Mouse (Mus musculus) E14TG2a.4 (cell line): Measurements from ENCODE around the gene Ddx49.

Experiments used
- H3K27me3 ChIP-seq: 2 replicates; pipeline ENCODE4 v1.6.1; 2014; ENCODE audit warnings: low read length, control low read depth; ENCODE audit not compliant: insufficient read depth
- H3K36me3 ChIP-seq: 2 replicates; pipeline ENCODE4 v1.6.1; 2014; ENCODE audit warnings: low read length, control low read depth; ENCODE audit not compliant: insufficient read depth
- H3K4me1 ChIP-seq: replicated peaks from 2 replicates; pipeline ENCODE4 v1.6.1; 2014; ENCODE audit warnings: low read depth, low read length, control low read depth
- H3K4me3 ChIP-seq: replicated peaks from 2 replicates; pipeline ENCODE4 v1.5.1; 2014; ENCODE audit warnings: mild to moderate bottlenecking, low read length
- H3K9me3 ChIP-seq: 2 replicates; pipeline ENCODE4 v1.6.1; 2014; ENCODE audit warnings: low read length, control low read depth
- CTCF ChIP-seq: conservative IDR thresholded peaks from 2 replicates; pipeline ENCODE4 v1.5.1; 2014; ENCODE audit warnings: low read length
- NANOG ChIP-seq: IDR thresholded peaks from 2 replicates; pipeline ENCODE4 v1.6.1; 2014; ENCODE audit warnings: borderline replicate concordance, low read length, mixed read lengths
- POU5F1 ChIP-seq: IDR thresholded peaks from 2 replicates; pipeline ENCODE4 v1.6.1; 2014; ENCODE audit warnings: low read length, borderline replicate concordance

Ddx49 gene

DNA sequence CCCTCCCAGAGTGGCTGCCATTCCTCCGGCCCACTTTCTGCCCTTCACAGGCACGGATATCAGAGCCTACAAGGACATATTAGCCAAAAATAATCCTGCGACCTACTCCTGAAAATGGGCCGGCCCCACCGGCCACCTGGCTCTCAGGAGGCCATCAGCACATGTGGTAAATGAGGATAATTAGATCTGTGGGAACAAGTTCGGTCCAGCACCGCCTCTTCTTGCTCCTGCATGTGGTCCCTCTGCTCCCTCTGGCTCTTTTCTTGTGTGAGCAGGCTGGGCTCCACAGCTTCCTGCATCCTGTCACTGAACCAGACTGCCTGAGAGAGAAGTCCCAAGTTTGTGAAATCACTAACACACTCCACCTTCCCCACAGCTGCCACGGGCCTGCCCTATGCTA lies 23.0 kb downstream of the Ddx49 start:
- Histone ChIP-seq H3K36me3 (0 out of 2 replicates have a peak, but pooled peaks cover 1% of the 10 kb centered on the region), H3K4me1 (peaks cover 83% of the 10 kb centered on the region), H3K9me3 (no peaks in the 10 kb centered on the region), H3K27me3 (no peaks in the 10 kb centered on the region), H3K4me3 (peak overlapping the region; percentile 80)
- TF ChIP-seq CTCF (no peak), POU5F1 (no peak), NANOG (no peak)

DNA sequence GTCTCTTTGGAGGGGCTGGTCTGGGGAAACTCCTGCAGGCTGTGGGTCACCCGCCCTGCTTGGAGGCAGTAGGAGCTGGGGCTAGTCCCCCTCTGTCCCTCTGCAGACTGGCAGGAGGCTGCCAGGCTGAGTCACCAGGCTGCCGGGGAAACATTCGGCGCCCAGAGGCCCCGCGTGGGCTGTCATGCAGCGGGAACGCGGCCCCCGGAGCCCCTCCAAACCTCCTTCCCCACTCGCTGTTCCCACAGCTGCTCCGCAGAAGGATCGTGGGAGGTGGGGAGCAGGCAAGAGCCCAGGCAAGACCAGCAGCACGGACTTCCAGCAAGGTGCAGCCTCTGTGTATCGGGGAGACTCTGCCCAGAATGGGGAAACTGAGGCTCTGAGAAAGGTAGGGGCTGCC lies 24.1 kb downstream of the Ddx49 start:
- no peaks in the 10 kb centered on the region for H3K36me3 ChIP-seq
- H3K4me3 ChIP-seq: peak overlapping the region; percentile 80
- no peaks in the 10 kb centered on the region for H3K27me3 ChIP-seq
- H3K4me1 ChIP-seq: peaks cover 84% of the 10 kb centered on the region
- H3K9me3 ChIP-seq: 0 out of 2 replicates have a peak, but pooled peaks cover 3% of the 10 kb centered on the region
- TF ChIP-seq CTCF (no peak), POU5F1 (no peak), NANOG (no peak)

DNA sequence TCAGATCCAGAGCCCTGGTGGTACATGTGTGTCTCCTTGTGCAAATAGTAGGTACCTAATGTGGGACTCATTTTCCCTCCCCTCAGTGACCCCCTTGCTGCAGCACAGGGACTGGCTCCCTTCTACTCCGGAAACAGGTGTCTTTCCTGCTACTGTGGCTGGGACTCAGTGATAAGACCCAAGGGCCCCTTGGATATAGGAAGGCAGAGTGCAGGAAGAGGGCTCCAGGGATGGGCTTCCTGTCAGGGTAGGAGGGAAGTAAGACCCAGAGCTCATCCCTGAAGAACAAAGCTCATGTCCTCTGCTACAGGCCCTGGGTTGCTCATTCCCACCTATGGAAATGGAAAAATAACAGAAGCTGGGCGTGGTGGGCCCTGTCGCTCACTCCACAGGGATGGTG lies 25.8 kb downstream of the Ddx49 start:
- Histone ChIP-seq H3K27me3 (no peaks in the 10 kb centered on the region), H3K9me3 (0 out of 2 replicates have a peak, but pooled peaks cover 5% of the 10 kb centered on the region), H3K4me3 (no peak overlapping the region), H3K4me1 (peaks cover 90% of the 10 kb centered on the region), H3K36me3 (no peaks in the 10 kb centered on the region)
- TF ChIP-seq NANOG (no peak), POU5F1 (no peak), CTCF (no peak)

DNA sequence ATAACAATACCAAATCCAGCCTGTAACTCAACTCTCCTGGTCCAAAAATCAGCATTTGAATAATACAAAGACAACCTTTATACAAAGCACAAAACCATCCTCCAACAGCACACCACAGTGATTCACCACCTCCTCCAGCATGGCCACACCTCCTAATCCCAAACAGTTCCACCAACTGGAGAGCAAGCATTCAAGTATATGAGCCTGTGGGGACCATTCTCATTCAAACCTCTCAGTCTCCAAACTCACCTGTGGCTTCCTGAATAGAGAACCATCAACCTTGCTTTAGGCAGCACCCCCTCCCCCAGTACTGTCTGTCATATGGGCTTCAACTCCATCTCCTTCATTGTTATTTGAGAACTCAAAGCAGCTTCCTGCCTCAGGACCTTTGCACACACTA lies 27.9 kb downstream of the Ddx49 start:
- Histone ChIP-seq H3K36me3 (no peaks in the 10 kb centered on the region; the same call in 1 of the 2 replicates), H3K9me3 (0 out of 2 replicates have a peak, but pooled peaks cover 5% of the 10 kb centered on the region), H3K27me3 (no peaks in the 10 kb centered on the region), H3K4me3 (no peak overlapping the region; the same call in 1 of the 2 replicates), H3K4me1 (peaks cover 85% of the 10 kb centered on the region)
- peak; percentile 79; the same call in 1 of the 2 replicates for TF ChIP-seq NANOG
- no peak for TF ChIP-seq CTCF

DNA sequence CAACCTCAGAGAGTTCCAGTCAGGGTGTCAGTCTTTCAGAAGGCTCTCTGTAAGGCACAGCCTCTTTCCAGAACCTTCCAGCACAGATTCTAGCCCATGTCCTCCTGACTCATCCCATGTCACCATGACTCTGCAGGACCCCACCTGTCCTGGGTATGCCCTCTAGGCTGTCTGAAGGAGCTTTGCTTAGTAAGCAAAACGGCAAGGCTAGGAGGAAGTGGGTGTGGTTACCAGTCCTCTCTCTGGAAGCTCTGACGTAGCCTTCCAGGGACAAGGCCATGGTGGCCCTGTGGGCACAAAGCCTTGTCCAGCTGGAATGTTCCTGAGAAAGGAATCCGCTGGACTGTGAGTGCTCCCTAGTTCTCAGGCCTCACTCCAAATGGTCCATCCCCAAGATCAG lies 29.3 kb downstream of the Ddx49 start:
- peak overlapping the region; percentile 58 for H3K4me3 ChIP-seq
- H3K4me1 ChIP-seq: peaks cover 81% of the 10 kb centered on the region
- H3K27me3 ChIP-seq: no peaks in the 10 kb centered on the region
- peaks cover 5% of the 10 kb centered on the region for H3K36me3 ChIP-seq
- H3K9me3 ChIP-seq: 0 out of 2 replicates have a peak, but pooled peaks cover 5% of the 10 kb centered on the region
- no peak for TF ChIP-seq CTCF
- no peak for TF ChIP-seq POU5F1
- TF ChIP-seq NANOG: no peak

DNA sequence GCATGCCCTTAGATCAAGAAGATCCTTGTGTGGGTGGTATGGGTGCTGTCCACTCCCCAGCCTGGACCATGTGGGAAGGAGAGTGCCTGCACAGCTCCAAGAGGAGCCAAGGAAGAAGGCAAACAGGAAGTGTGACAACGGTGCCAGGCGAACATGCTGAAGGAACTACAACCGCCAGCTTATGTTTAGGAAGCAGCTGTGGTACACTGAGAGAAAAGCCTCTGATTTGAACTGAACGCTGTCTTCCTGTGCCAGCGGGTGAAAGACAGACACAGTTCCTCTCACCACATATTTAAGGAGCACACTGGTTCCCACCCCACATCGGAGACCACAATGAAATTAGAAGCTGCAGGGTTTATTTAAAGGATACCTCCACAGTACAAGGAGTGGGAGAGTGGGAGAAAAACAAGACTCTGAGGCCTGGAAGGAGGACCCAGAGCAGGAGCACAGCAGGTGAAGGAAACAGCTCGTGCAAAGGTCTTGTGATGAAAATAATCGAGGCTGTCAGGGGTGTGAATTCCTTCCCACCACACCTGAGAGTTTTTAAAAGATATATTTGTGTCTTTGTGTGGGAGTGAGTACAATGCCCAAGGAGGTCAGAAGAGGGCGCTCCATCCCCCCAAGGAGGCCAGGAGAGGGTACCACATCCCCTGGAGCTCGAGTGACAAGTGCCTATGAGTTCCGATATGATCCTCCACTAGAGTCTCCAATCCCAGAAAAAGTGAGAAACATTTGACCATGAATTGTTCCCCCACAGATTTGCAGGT lies 33.3 kb downstream of the Ddx49 start:
- TF ChIP-seq CTCF (peak; percentile 91), NANOG (no peak), POU5F1 (no peak)
- H3K36me3 ChIP-seq: peaks cover 42% of the 10 kb centered on the region
- H3K9me3 ChIP-seq: 0 out of 2 replicates have a peak, but pooled peaks cover 5% of the 10 kb centered on the region
- H3K4me1 ChIP-seq: peaks cover 51% of the 10 kb centered on the region
- no peaks in the 10 kb centered on the region for H3K27me3 ChIP-seq
- no peak overlapping the region for H3K4me3 ChIP-seq

DNA sequence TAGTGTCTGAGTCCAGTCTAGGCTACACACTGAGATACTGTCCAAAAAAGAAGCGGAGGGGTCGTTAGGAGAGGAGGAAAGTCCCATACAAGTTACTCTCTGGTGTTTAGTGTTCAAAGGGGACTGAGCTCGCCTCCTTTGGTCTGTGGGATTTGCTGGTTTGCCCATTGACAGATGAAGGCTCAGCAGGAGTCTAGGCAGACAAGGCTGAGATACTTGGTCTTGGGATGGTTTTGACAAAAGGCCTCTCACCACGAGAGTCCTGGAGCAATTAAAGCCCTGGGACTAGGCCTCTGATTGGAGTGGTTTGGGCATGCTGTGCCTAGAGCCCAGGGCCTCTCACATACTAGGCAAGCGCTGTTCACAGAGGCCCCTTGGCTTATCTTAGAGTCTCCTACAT lies 34.0 kb downstream of the Ddx49 start:
- no peak for TF ChIP-seq CTCF
- no peak for TF ChIP-seq POU5F1
- TF ChIP-seq NANOG: no peak
- Histone ChIP-seq H3K4me1 (peaks cover 44% of the 10 kb centered on the region), H3K4me3 (no peak overlapping the region), H3K9me3 (0 out of 2 replicates have a peak, but pooled peaks cover 3% of the 10 kb centered on the region), H3K36me3 (peaks cover 49% of the 10 kb centered on the region), H3K27me3 (no peaks in the 10 kb centered on the region)

DNA sequence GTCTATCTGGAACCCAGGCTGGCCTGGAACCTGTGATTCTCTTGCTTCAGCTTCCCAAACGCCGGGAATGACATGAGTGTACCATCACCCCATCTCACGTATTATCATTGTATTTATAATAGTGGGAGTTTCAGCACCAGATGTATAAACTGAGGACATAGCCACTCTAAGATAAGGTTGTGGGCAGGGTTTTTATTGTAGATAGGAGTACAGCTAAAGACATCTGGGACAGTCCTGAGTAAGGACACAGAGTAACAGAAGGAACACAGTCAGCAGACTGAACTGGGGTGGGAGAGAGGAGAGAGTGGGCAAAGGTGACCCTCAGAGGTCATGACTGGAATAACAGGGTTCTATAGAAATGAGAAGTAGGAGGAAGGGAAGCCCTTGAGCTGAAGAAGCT lies 34.6 kb downstream of the Ddx49 start:
- no peak overlapping the region for H3K4me3 ChIP-seq
- no peaks in the 10 kb centered on the region for H3K9me3 ChIP-seq
- H3K36me3 ChIP-seq: peaks cover 55% of the 10 kb centered on the region
- no peak for TF ChIP-seq CTCF
- TF ChIP-seq NANOG: no peak
- TF ChIP-seq POU5F1: no peak
- H3K27me3 ChIP-seq: no peaks in the 10 kb centered on the region
- peaks cover 38% of the 10 kb centered on the region for H3K4me1 ChIP-seq

DNA sequence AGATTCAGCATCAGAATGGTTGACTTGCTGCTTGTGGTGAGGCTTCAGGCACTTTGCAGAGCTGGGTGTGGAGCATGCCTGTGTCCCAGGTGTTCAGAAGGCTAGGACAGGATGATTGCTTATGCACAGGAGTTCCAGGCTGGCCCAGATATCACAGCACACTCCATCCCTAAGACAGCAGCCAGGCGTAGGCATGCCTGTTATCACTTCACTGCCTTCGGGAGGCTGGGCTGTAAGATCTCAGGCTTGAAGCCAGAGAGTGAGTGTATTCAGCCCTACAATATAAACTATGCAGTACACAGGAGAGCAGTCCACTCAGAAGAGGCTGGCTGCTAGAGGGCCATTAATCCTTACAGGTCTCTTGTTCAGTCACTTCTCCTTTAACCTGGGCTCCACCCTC lies 43.2 kb downstream of the Ddx49 start:
- peaks cover 100% of the 10 kb centered on the region for H3K36me3 ChIP-seq
- no peak overlapping the region for H3K4me3 ChIP-seq
- TF ChIP-seq POU5F1: no peak
- TF ChIP-seq NANOG: no peak
- no peak for TF ChIP-seq CTCF
- peaks cover 39% of the 10 kb centered on the region for H3K4me1 ChIP-seq
- no peaks in the 10 kb centered on the region for H3K27me3 ChIP-seq
- H3K9me3 ChIP-seq: no peaks in the 10 kb centered on the region
